In the genomic region with DNA sequence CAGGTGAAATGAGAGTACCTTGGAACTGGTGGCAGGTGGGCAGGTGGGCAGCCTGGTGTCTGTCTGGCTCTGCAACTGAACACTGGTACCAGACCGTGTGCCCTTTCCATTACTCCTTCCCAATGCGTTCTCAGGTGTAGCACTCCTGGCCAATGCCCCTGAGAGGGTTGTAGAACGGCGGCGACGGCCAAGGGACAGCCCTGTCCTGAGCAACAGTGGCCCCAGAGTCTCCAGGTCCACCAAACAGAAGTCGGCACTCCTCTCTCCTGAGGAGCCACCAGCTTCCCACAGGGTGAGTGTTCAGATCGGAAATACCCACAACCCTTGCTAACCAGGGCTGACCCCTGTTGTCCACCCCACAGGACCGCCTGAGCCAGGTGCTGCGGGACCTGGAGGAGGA, we compare ENCODE assay signal across 30 mouse cellular contexts. TPM values are rescaled to one million over a fixed set of nuclear protein-coding genes. Genes with fewer than 3 reads are reported as not detected.
DNase-seq lines count a peak whose midpoint lies in the region; ATAC-seq lines count a peak whose summit lies in the region.
"Had no signal": no experiment of that assay in that cellular context is flagged by ENCODE, and none has a peak within 500 bp of the region (broad histone marks: within the 10 kb centered on the region; RNA-seq: fewer than 3 reads in every experiment).

No protein-coding gene starts in this region.

- ATAC-seq in megakaryocyte, adult 5-6 weeks (ENCODE audit: poor library complexity, severe bottlenecking), result no peak
- ATAC-seq in megakaryocyte-erythroid progenitor cell, adult 5-6 weeks (replicated peaks; ENCODE audit: low FRiP score, low TSS enrichment, poor library complexity, severe bottlenecking), result no peak
- ATAC-seq: activated CD4-positive, CD25-positive, alpha-beta regulatory T cell, adult 4 months; CD4-positive, CD25-positive, alpha-beta regulatory T cell, adult 4 months; forebrain, embryonic 16.5 days; intestine, embryonic 16.5 days; lung, postnatal 0 days had no signal

- peak overlapping the region; percentile 30 for H3K4me3 ChIP-seq in megakaryocyte, embryonic 14.5 days (replicated peaks)
- H3K4me3 ChIP-seq: erythroblast, embryonic 14.5 days; hindbrain, embryonic 12.5 days; limb, embryonic 10.5 days; limb, embryonic 15.5 days; liver, embryonic 13.5 days; midbrain, embryonic 10.5 days; myocyte; neural tube, embryonic 12.5 days had no signal

- H3K9me3 ChIP-seq in megakaryocyte, embryonic 14.5 days, result no peaks in the 10 kb centered on the region
- H3K9me3 ChIP-seq: hindbrain, embryonic 12.5 days; limb, embryonic 10.5 days; limb, embryonic 15.5 days; liver, embryonic 13.5 days; midbrain, embryonic 10.5 days; neural tube, embryonic 12.5 days had no signal

- H3K36me3 ChIP-seq in megakaryocyte, embryonic 14.5 days (replicated peaks; ENCODE audit: low read length), result peaks cover 82% of the 10 kb centered on the region

- peak; percentile 9 to 60 for DNase-seq in spleen, postnatal 4 days (ENCODE audit: low spot score in 2 of 2)
- DNase-seq in spleen, postnatal 36 days (ENCODE audit: low spot score in 2 of 2), result no peak
- peak; percentile 11 for DNase-seq in urinary bladder, postnatal 10 days (ENCODE audit: low spot score)
- no peak for DNase-seq in urinary bladder, adult 18-20 months (ENCODE audit: low spot score in 2 of 2)
- DNase-seq: adrenal gland, adult 2 months; adrenal gland, postnatal 36 days; cerebellum, adult 2 months; cerebellum, postnatal 14 days; gastrocnemius, postnatal 14 days; kidney, adult 9 months; kidney, postnatal 14 days; layer of hippocampus, adult 9-11 months; liver, embryonic 13.5 days; lung, adult 18-20 months had no signal

- H3K4me1 ChIP-seq in megakaryocyte, embryonic 14.5 days, result peaks cover 56% of the 10 kb centered on the region

- H3K27me3 ChIP-seq in megakaryocyte, embryonic 14.5 days (replicated peaks), result no peaks in the 10 kb centered on the region
- H3K27me3 ChIP-seq: hindbrain, embryonic 12.5 days; limb, embryonic 15.5 days; liver, embryonic 13.5 days; neural tube, embryonic 12.5 days had no signal

RNA-seq across cellular contexts. Expression of a gene that starts 3.4 kb away (rescaled TPM):
- 7.0 and 14.6 TPM in 2 replicates for polyA plus RNA-seq in megakaryocyte, embryonic 14.5 days (2012; ENCODE audit: insufficient read depth, low replicate concordance)
- total RNA-seq in megakaryocyte, adult 5-6 weeks (2015), result 60.6 and 62.2 TPM in 2 replicates
- 59.3 and 82.0 TPM in 2 replicates for total RNA-seq in megakaryocyte, adult 5-6 weeks (2017)
- total RNA-seq in megakaryocyte-erythroid progenitor cell, adult 5-6 weeks (2014; fragmentation: Nextera tagmentation), result 15.1 and 65.6 TPM in 2 replicates
- total RNA-seq in megakaryocyte-erythroid progenitor cell, adult 5-6 weeks (2017), result 7.6 and 28.5 TPM in 2 replicates

RNA-seq across cellular contexts. Expression of a gene that starts 14.1 kb away (rescaled TPM):
- polyA plus RNA-seq in megakaryocyte, embryonic 14.5 days (2012; ENCODE audit: insufficient read depth, low replicate concordance), result not detected in 2 replicates
- total RNA-seq in megakaryocyte, adult 5-6 weeks (2015), result 23.6 TPM in 2 replicates
- 24.9 and 27.2 TPM in 2 replicates for total RNA-seq in megakaryocyte, adult 5-6 weeks (2017)
- total RNA-seq in megakaryocyte-erythroid progenitor cell, adult 5-6 weeks (2014; fragmentation: Nextera tagmentation), result 26.3 and 29.8 TPM in 2 replicates
- 23.4 and 25.7 TPM in 2 replicates for total RNA-seq in megakaryocyte-erythroid progenitor cell, adult 5-6 weeks (2017)

RNA-seq across cellular contexts. Expression of a gene that starts 14.1 kb away (rescaled TPM):
- 21.5 and 34.8 TPM in 2 replicates for polyA plus RNA-seq in megakaryocyte, embryonic 14.5 days (2012; ENCODE audit: insufficient read depth, low replicate concordance)
- 19.5 and 21.1 TPM in 2 replicates for total RNA-seq in megakaryocyte, adult 5-6 weeks (2015)
- total RNA-seq in megakaryocyte, adult 5-6 weeks (2017), result 15.6 and 16.9 TPM in 2 replicates
- 48.8 and 58.1 TPM in 2 replicates for total RNA-seq in megakaryocyte-erythroid progenitor cell, adult 5-6 weeks (2014; fragmentation: Nextera tagmentation)
- total RNA-seq in megakaryocyte-erythroid progenitor cell, adult 5-6 weeks (2017), result 13.7 and 23.2 TPM in 2 replicates

RNA-seq across cellular contexts. Expression of a gene that starts 17.1 kb away (rescaled TPM):
- 0.08 TPM in 1 of 2 replicates, not detected in the other for polyA plus RNA-seq in megakaryocyte, embryonic 14.5 days (2012; ENCODE audit: insufficient read depth, low replicate concordance)
- total RNA-seq in megakaryocyte, adult 5-6 weeks (2015), result 1.7 and 2.0 TPM in 2 replicates
- 0.57 and 0.59 TPM in 2 replicates for total RNA-seq in megakaryocyte, adult 5-6 weeks (2017)
- total RNA-seq in megakaryocyte-erythroid progenitor cell, adult 5-6 weeks (2014; fragmentation: Nextera tagmentation), result 2.1 and 2.4 TPM in 2 replicates
- total RNA-seq in megakaryocyte-erythroid progenitor cell, adult 5-6 weeks (2017), result 0.28 and 0.38 TPM in 2 replicates

RNA-seq across cellular contexts. Expression of a gene that starts 27.2 kb away (rescaled TPM):
- polyA plus RNA-seq in megakaryocyte, embryonic 14.5 days (2012; ENCODE audit: insufficient read depth, low replicate concordance), result 1.7 TPM in 1 of 2 replicates, not detected in the other
- total RNA-seq in megakaryocyte, adult 5-6 weeks (2015), result 1.3 and 2.4 TPM in 2 replicates
- 0.57 and 1.9 TPM in 2 replicates for total RNA-seq in megakaryocyte, adult 5-6 weeks (2017)
- total RNA-seq in megakaryocyte-erythroid progenitor cell, adult 5-6 weeks (2014; fragmentation: Nextera tagmentation), result 65.9 and 72.8 TPM in 2 replicates
- total RNA-seq in megakaryocyte-erythroid progenitor cell, adult 5-6 weeks (2017), result 20.7 and 33.7 TPM in 2 replicates
- total RNA-seq: heart, postnatal 36 days had no signal

Comparison
In these comparisons a context has a peak if more than half of its experiments do, and no peak if none do; other contexts are left out.
1. DNase-seq: peak in spleen, postnatal 4 days (2 of 2) and urinary bladder, postnatal 10 days (single experiment); none in spleen, postnatal 36 days (0 of 2) and urinary bladder, adult 18-20 months (0 of 2).